Mouse (Mus musculus): ENCODE measurements around the gene Actl7b.

The Actl7b gene

GRCm38 (mm10) chr4:56741041-56741493 is at the start of gene Actl7b:
TSS of gene Actl7b (minus strand) at chr4:56741443.
- DNase-seq (ENCODE audit: extremely low read depth, insufficient read length, low spot score), result no peak

DNA sequence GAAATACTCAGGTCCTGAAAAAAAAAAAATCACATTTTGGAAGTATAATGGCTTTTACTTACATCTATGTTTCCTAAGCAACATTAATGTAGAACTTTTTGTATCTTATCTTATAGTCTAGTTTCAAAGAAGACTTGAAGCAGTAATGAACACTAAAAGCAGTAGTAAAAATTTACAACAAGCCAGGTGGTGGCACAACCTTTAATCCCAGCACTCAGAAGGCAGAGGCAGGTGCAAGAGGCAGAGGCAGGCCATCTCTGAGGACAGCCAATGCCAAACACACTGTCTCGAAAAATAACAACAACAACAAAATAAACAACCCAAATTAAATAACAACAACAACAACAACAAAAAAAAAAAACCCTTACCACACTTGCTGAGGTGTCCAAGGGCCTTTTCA is 29.8 kb upstream of the Actl7b start:
- DNase-seq (ENCODE audit: extremely low read depth, insufficient read length, low spot score), result no peak

DNA sequence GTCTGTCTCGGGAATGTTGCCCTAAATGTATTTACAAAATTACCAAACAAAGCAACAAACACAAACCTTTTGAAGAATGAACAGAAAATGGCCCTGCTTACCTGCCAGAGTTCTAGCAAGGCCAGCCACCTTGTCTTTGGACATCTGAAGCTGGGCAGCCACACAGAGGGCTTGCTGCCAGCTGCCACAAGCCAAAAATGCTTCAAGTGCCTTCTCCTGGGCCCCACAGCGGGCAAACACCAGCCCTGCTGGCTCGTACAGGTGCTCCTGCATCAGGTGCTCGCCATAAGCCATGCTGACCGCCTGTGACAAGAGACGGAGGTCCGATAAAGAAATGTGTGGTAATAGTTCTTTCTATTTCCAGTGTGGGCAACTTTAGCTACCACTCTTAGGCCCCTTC is 27.7 kb upstream of the Actl7b start:
- no peak for DNase-seq (ENCODE audit: extremely low read depth, insufficient read length, low spot score)

GRCm38 (mm10) chr4:56767861-56768284 is 26.6 kb upstream of the Actl7b start:
- no peak for DNase-seq (ENCODE audit: extremely low read depth, insufficient read length, low spot score)

DNA sequence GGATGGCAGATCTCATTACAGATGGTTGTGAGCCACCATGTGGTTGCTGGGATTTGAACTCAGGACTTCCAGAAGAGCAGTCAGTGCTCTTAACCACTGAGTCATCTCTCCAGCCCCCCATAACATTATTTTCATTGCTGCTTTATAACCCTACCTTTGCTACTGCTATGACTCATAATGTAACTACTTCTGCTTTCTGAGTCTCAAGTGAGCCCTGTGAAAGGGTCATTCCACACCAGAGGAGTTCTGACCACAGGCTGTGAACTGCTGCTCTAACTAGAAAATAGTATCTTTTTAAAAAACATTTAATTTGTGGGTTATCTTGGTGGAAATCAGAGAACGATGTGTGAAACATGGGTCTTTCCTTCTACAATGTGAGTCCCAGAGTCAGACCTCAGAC is 16.4 kb upstream of the Actl7b start:
- no peak for DNase-seq (ENCODE audit: extremely low read depth, insufficient read length, low spot score)

DNA sequence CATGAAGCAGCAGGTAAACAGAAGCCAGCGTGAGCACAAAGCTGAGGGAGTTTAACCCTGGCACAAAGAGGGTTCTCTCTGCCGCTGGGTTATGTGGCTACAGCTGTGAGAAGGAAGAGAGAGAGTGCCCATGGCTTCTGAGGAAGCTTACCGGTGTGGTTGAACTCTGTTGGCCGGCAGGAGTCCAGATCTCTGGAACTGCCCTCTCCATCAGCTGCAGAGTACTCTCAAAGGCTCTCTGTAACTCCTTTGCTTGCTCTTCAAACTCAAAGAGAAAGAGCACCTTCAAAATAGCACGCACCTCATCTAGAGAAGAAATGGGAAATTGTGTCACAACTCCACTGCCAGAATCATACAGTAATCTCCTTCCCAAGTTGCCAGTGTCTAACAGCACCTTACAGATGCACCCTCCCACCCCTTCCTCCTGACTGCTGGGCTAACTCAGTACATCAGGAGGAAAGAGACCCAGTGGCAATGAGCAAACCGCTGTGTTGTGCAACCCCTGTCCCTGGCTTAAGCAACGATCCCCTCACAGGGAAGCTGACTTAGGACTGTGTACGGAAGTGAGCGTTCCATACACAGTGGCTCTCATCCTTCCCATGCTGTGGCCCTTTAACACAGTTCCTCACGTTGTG is 15.8 kb upstream of the Actl7b start:
- no peak for DNase-seq (ENCODE audit: extremely low read depth, insufficient read length, low spot score)

GRCm38 (mm10) chr4:56756021-56756420 is 14.8 kb upstream of the Actl7b start:
- DNase-seq (ENCODE audit: extremely low read depth, insufficient read length, low spot score), result no peak

DNA sequence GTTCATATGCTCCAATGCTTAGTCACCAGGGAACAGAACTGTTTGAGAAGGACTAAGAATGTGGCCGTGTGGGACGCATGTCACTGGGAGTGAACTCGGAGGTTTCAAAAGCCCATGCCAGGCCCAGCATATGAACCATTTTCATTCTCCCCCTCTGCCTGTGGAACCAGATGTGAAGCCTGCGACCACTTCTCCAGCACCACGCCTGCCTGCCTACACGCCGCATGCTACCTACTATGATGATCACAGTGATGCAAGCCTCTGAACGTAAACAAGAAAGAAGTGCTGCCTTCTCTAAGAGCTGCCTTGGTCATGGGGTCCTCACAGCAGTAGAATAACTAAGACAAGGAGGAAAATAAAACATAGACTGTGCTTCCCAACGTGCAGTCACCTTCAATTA is 6.2 kb upstream of the Actl7b start:
- no peak for DNase-seq (ENCODE audit: extremely low read depth, insufficient read length, low spot score)

DNA sequence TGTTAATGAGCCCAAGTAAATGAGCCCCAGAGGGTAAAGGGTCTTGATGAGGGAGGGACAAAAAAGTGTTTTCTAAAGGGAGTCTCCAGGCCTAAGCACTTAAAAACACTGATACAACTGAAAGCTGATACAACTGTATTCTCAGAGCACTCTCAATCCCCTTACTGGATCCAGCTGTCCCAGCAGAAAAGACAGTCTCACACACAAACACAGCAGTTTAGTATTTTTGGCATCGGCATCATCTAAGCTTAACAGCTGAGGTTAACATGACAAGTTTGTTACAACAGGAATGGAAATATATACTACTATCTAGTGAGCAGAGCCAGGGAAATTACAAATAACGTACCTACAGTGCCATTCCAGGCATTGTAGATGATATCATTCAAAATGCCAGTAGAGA is 5.1 kb upstream of the Actl7b start:
- DNase-seq (ENCODE audit: extremely low read depth, insufficient read length, low spot score), result no peak

DNA sequence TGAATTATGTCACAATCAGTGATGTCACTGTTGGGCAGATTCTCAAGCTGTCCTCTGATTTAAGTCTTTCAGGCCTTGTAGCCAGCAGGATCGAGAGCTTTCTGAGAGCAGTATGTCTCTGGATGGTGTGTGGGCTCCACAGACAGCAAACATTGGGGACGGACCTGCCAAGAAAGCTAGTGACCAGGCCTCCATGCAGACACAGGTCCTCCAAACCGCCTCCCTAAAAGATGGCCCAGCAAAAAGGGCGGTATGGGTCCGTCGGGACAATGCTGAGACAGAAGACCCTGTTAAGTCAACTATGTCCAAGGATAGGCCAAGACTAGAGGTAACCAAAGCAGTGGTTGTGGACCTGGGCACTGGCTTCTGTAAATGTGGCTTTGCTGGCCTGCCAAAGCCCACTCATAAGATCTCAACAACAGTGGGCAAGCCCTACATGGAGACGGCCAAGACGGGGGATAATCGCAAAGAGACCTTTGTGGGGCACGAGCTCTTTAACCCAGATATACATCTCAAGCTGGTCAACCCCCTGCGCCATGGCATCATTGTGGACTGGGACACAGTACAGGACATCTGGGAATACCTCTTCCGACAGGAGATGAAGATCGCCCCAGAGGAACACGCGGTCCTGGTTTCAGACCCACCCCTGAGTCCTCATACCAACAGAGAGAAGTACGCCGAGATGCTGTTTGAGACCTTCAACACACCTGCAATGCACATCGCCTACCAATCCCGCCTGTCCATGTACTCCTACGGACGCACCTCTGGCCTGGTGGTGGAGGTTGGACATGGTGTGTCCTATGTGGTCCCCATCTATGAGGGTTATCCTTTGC is 2.3 kb upstream of the Actl7b start, which contains the start of gene Actl7a:
Gene Actl7a (plus strand): TSS at position 51 of the 833 bp plus-strand sequence.
- no peak for DNase-seq (ENCODE audit: extremely low read depth, insufficient read length, low spot score)

DNA sequence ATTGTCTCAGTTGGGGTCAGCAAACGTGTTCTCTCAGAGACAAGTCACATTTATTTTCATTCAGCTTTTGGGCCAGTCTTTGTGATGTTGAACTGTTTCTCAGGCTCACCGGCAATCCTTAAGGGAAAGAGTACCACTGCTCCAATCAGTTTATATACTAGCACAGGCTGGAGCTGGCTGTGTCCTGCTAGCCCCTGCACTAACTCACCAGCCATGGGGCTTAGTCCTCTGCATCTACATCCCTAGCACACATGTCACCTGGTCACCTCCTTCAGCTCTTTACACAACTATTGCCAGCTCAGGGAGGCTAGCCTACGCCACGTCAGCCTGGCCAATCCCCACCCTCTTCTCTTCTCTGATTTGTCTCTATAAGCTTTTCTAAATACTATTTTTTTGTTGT is 1.5 kb upstream of the Actl7b start:
- no peak for DNase-seq (ENCODE audit: extremely low read depth, insufficient read length, low spot score)

GRCm38 (mm10) chr4:56740611-56741010 is 632 bp downstream of the Actl7b start:
- peak; percentile 36 for DNase-seq (ENCODE audit: extremely low read depth, insufficient read length, low spot score)

- peak; percentile 26 for DNase-seq (ENCODE audit: extremely low read depth, insufficient read length, low spot score)
Observed at GRCm38 (mm10) chr4:56740020-56740485, 1.2 kb downstream of the Actl7b start, which contains the start of gene Gm26657. TSS of gene Gm26657 (plus strand) at chr4:56740070.

GRCm38 (mm10) chr4:56725839-56726238 is 15.4 kb downstream of the Actl7b start:
- DNase-seq (ENCODE audit: extremely low read depth, insufficient read length, low spot score), result no peak

DNA sequence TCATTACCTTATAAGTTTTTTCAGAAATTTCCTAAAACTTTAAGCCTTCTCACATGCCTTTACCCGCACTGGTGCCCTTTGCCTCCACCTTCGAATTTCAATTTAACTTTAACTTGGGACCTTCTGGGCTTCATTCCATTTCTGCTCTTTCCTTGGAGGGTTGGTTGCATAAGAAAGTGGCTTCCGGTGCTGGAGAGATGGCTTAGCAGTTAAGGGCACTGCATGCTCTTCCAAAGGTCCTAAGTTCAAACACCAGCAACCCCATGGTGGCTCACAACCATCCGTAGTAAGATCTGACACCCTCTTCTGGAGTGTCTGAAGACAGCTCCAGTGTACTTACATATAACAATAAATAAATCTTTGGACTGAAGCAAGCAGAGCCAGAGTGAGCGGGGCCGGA is 18.0 kb downstream of the Actl7b start:
- DNase-seq (ENCODE audit: extremely low read depth, insufficient read length, low spot score), result no peak

GRCm38 (mm10) chr4:56722346-56722745 is 18.9 kb downstream of the Actl7b start:
- no peak for DNase-seq (ENCODE audit: extremely low read depth, insufficient read length, low spot score)

DNA sequence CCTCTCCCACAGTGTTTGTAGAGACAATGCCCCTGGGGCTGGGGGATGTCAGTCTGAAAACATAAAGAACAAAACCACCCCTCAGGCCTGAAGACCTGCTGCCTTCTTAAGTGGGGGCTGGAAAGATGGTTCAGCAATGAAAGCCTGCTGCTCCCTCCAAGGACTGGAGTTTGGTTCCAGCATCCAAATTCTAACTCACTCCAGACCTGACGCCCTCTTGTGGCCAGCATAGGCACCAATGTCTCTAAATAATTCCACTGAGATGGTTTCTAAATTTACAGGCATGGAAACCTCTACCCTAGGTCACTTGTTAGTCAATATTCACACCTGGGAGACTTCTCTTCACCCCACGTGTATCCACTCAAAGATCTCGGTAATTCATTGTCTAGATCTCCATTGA is 19.8 kb downstream of the Actl7b start:
- no peak for DNase-seq (ENCODE audit: extremely low read depth, insufficient read length, low spot score)

DNA sequence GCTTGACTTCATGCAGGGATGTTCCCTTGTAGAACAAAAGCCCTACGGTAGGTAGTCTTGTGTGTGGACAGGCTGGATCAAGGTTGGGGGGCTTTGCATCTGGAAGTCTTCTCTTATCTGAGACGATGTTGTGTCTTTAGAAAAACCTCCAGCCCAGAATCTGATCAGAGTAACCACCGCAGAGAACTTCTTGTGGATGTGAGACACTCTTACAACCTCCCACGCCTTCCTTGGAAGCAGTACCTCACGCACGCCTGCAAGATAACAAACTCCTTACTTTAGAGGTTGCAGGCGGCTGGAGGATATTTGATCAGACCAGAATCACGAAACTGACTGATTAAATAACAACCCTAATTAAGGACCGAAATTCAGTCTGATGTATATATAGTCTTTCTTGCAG is 20.8 kb downstream of the Actl7b start:
- no peak for DNase-seq (ENCODE audit: extremely low read depth, insufficient read length, low spot score)

GRCm38 (mm10) chr4:56719456-56719855 is 21.8 kb downstream of the Actl7b start:
- no peak for DNase-seq (ENCODE audit: extremely low read depth, insufficient read length, low spot score)

DNA sequence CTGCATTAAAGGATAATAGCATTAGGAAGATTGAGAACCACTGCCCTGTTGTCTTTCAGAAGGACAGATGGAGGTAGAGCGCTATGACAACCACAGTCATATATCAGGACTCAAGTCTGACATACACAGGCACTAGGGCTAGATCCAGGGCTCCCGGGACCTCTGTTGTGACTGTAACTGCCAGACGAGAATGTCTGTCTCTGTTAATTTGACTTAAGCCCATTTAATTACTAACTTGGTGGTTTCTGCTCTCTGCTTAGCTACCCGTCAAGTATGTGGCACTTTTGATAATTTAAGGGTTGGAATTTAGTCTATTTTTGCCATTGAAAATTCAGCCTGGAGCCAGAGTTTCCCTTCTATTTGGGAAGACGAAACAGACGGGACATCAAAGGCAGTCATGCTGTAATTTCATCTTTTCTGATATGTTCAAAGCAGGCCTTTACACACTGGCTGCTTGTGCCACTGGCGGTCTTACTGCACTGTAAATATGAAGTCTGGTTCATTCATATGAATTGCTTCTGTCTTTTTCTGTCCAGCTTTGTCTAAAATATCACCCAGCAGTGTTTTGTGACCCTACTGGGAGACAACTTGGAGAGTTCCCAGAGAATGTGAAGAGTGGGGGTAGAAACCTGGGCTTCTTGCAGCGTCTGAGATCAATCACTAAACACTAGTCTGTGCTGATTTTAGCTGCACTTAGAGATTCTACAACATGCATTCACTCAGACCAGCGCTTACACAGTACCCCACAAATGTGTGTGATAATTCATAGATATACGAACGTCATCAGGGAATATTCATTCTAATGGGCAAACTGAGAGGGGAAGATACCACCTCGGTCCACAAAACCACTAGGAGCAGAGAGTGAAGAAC is 22.4 kb downstream of the Actl7b start:
- DNase-seq (ENCODE audit: extremely low read depth, insufficient read length, low spot score), result no peak

DNA sequence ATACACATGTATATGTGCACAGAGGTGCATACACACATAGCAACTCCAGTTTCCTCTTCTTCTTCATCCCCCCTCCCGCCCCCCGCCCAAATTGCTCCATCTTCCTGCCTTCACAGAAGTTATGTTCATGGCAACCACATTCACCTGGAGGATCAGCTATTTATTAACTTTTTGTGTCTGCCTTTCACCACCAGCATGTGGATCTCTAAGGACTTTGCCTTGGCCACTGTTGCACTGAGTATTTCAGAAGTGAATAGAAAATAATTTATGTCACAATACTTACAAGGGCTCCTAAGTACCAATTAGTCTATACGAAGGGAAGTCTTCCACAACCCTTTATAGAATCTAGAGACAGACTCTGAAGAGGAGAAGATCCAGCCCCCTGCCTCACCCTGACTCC is 23.3 kb downstream of the Actl7b start:
- no peak for DNase-seq (ENCODE audit: extremely low read depth, insufficient read length, low spot score)

Data from 3134 (cell line).